Mouse (Mus musculus) bone marrow macrophage, adult 2 months (primary cell): ENCODE measurements around the gene Psap. TPM values are rescaled to one million over a fixed set of nuclear protein-coding genes. Genes with fewer than 3 reads are reported as not detected.
"Not testable (repeated sequence)": the region's sequence is repeated elsewhere in the genome, so short reads cannot be mapped to it uniquely, and the experiment has no call there.

Source experiments
- H3K27ac ChIP-seq: 2 replicates; pipeline ENCODE4 v1.5.1; 2012; ENCODE audit warnings: low read depth, low read length; ENCODE audit not compliant: insufficient read depth
- H3K4me1 ChIP-seq: 2 replicates; pipeline ENCODE4 v1.6.1; 2012; ENCODE audit warnings: low read length; ENCODE audit not compliant: control insufficient read depth, insufficient read depth
- H3K4me3 ChIP-seq: 2 replicates; pipeline ENCODE4 v1.5.1; 2012; ENCODE audit warnings: mild to moderate bottlenecking, low read length, moderate library complexity; ENCODE audit not compliant: insufficient read depth
- CTCF ChIP-seq: IDR thresholded peaks from 2 replicates; pipeline ENCODE4 v1.5.1; 2012; ENCODE audit warnings: low read depth, mild to moderate bottlenecking, low read length, moderate library complexity
- POLR2A ChIP-seq: IDR thresholded peaks from 2 replicates; pipeline ENCODE4 v1.6.1; 2012; ENCODE audit warnings: mild to moderate bottlenecking, low read depth, low read length, borderline replicate concordance
- polyA plus RNA-seq: library from polyadenylated mRNA; stranded (reverse); fragments of >200 nt; gene quantifications from 2 replicates; pipeline ENCODE4 v1.2.4, GENCODE M21; 2012; ENCODE audit not compliant: missing spikeins, insufficient read depth, insufficient read length

Psap gene
- polyA plus RNA-seq, 1 experiment: 4,568 TPM

- H3K27ac ChIP-seq: no peak overlapping the region
- H3K4me1 ChIP-seq: peaks cover 43% of the 10 kb centered on the region
- no peak overlapping the region for H3K4me3 ChIP-seq
- TF ChIP-seq CTCF (no peak), POLR2A (no peak)
Measured at GRCm38 (mm10) chr10:60245635-60246034, 31.8 kb upstream of the Psap start.

GRCm38 (mm10) chr10:60246519-60246918, 30.9 kb upstream of the Psap start:
- Histone ChIP-seq H3K4me1 (peaks cover 43% of the 10 kb centered on the region), H3K4me3 (no peak overlapping the region), H3K27ac (no peak overlapping the region)
- TF ChIP-seq POLR2A (no peak), CTCF (peak; percentile 61; the same call in 1 of the 2 replicates)

GRCm38 (mm10) chr10:60248345-60248744, 29.1 kb upstream of the Psap start:
- H3K4me3 ChIP-seq, H3K27ac ChIP-seq: not testable (repeated sequence)
- peaks cover 59% of the 10 kb centered on the region for H3K4me1 ChIP-seq

- Histone ChIP-seq H3K4me3 (no peak overlapping the region), H3K27ac (no peak overlapping the region), H3K4me1 (peaks cover 50% of the 10 kb centered on the region)
- TF ChIP-seq POLR2A (no peak), CTCF (no peak)
Measured at GRCm38 (mm10) chr10:60250426-60250965, 26.9 kb upstream of the Psap start.

GRCm38 (mm10) chr10:60252187-60252586, 25.2 kb upstream of the Psap start:
- Histone ChIP-seq H3K4me3 (no peak overlapping the region), H3K27ac (peak overlapping the region; percentile 86), H3K4me1 (peaks cover 38% of the 10 kb centered on the region)
- TF ChIP-seq CTCF (no peak), POLR2A (no peak)

GRCm38 (mm10) chr10:60252606-60253005, 24.8 kb upstream of the Psap start:
- H3K4me3 ChIP-seq: no peak overlapping the region
- H3K27ac ChIP-seq: peak overlapping the region; percentile 86
- peaks cover 40% of the 10 kb centered on the region for H3K4me1 ChIP-seq
- TF ChIP-seq CTCF (no peak), POLR2A (no peak)

- Histone ChIP-seq H3K27ac (no peak overlapping the region), H3K4me3 (no peak overlapping the region), H3K4me1 (peaks cover 55% of the 10 kb centered on the region)
- TF ChIP-seq POLR2A (no peak), CTCF (no peak)
Measured at GRCm38 (mm10) chr10:60256088-60256487, 21.3 kb upstream of the Psap start.

GRCm38 (mm10) chr10:60257261-60257825, 20.1 kb upstream of the Psap start:
- Histone ChIP-seq H3K27ac (no peak overlapping the region), H3K4me1 (peaks cover 60% of the 10 kb centered on the region), H3K4me3 (no peak overlapping the region)
- TF ChIP-seq CTCF (no peak), POLR2A (no peak)

GRCm38 (mm10) chr10:60260557-60261294, 16.7 kb upstream of the Psap start:
- Histone ChIP-seq H3K4me1 (peaks cover 58% of the 10 kb centered on the region), H3K4me3 (no peak overlapping the region), H3K27ac (peak overlapping the region; percentile 97)
- TF ChIP-seq CTCF: no peak
- no peak for TF ChIP-seq POLR2A

GRCm38 (mm10) chr10:60261530-60261929, 15.9 kb upstream of the Psap start:
- Histone ChIP-seq H3K27ac (peak overlapping the region; percentile 97), H3K4me1 (peaks cover 58% of the 10 kb centered on the region), H3K4me3 (no peak overlapping the region)
- TF ChIP-seq CTCF (no peak), POLR2A (no peak)
